9 mouse cellular contexts compared by ENCODE assay signal in the genomic region with DNA sequence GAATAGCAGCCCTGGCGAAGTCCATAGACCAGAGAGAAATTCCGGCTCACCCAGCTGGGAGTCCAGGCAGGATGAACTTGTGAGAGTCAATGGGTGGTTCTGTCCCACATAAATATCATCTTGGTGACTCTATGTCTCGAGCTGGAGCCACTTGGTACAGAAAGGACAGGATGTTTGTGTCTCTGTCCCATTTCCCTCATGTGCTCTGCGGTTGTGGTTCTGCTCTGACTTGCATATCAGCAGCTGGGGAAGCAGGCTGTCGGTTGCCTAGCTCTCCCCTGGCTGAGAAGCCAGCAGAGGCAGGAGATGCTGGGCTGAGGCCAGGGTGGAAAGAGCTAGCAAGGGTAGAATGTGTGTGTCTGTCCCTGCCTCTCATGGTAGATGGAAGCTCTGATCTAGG. TPM values are rescaled to one million over a fixed set of nuclear protein-coding genes. Genes with fewer than 3 reads are reported as not detected.
DNase-seq lines count a peak whose midpoint lies in the region; ATAC-seq and TF ChIP-seq lines count a peak whose summit lies in the region.
"Had no signal": no experiment of that assay in that cellular context is flagged by ENCODE, and none has a peak within 500 bp of the region (broad histone marks: within the 10 kb centered on the region; RNA-seq: fewer than 3 reads in every experiment).

A gene (minus strand): TSS at position 156 of the 400 bp plus-strand sequence.

- peak within 1 kb of the TSS; percentile 62 for H3K27ac ChIP-seq in layer of hippocampus, adult 2 months
- H3K27ac ChIP-seq in heart, embryonic 13.5 days (replicated peaks) = 0 out of 2 replicates have a peak within 1 kb of the TSS, but pooled peaks have one; percentile 5
- H3K27ac ChIP-seq: limb, embryonic 12.5 days had no signal

- H3K9me3 ChIP-seq in heart, embryonic 13.5 days = no peaks in the 10 kb centered on the region
- H3K9me3 ChIP-seq: limb, embryonic 12.5 days had no signal

- peaks cover 34% of the 10 kb centered on the region for H3K27me3 ChIP-seq in heart, embryonic 13.5 days (replicated peaks)

- TF ChIP-seq CTCF in layer of hippocampus, adult 2 months (conservative IDR thresholded peaks at IDR 0.05) = no peak

- WGBS in heart, embryonic 13.5 days = 44% methylated on average over 5 of the region's 5 CpGs

- H3K36me3 ChIP-seq in heart, embryonic 13.5 days = no peaks in the 10 kb centered on the region
- H3K36me3 ChIP-seq: limb, embryonic 12.5 days had no signal

- H3K4me3 ChIP-seq in layer of hippocampus, adult 2 months = no peak within 1 kb of the TSS
- no peak within 1 kb of the TSS for H3K4me3 ChIP-seq in heart, embryonic 13.5 days
- H3K4me3 ChIP-seq: limb, embryonic 12.5 days had no signal

- ATAC-seq in heart, embryonic 13.5 days (ENCODE audit: extremely low read depth, insufficient number of reproducible peaks, low FRiP score, low TSS enrichment) = no peak

- DNase-seq in layer of hippocampus, adult 2 months (ENCODE audit: low spot score in 2 of 2) = no peak
- no peak for DNase-seq in layer of hippocampus, postnatal 10 days (ENCODE audit: low spot score in 2 of 2)
- peak; percentile 79 for DNase-seq in lung, postnatal 25 days (ENCODE audit: low spot score)
- peak; percentile 79 to 82 for DNase-seq in thymus, postnatal 10 days (ENCODE audit: low spot score in 2 of 2)
- DNase-seq in adrenal gland, adult 2 months = no peak
- no peak for DNase-seq in urinary bladder, postnatal 10 days (ENCODE audit: low spot score)
- no peak for DNase-seq in cerebellum, postnatal 4 days (ENCODE audit: low spot score in 2 of 2)

- no peak within 1 kb of the TSS for H3K4me2 ChIP-seq in heart, embryonic 13.5 days
- H3K4me2 ChIP-seq: limb, embryonic 12.5 days had no signal

- H3K4me1 ChIP-seq in heart, embryonic 13.5 days = peaks cover 25% of the 10 kb centered on the region

- no peak within 1 kb of the TSS for H3K9ac ChIP-seq in heart, embryonic 13.5 days
- H3K9ac ChIP-seq: limb, embryonic 12.5 days had no signal

RNA-seq across cellular contexts. Expression of the gene that starts here (rescaled TPM):
- total RNA-seq in layer of hippocampus, adult 2 months (2021) = not detected
- not detected for total RNA-seq in layer of hippocampus, postnatal 10 days (2021)
- 0.11 TPM in 1 of 2 replicates, not detected in the other for polyA plus RNA-seq in heart, embryonic 13.5 days (2015; fragmentation: Nextera tagmentation; extraction: Ambion mirVana)
- total RNA-seq in adrenal gland, adult 2 months (2021) = not detected
- polyA plus RNA-seq in adrenal gland, adult 2 months (2012; rRNA removed) = 0.08 TPM in 1 of 2 replicates, not detected in the other
- polyA plus RNA-seq: limb, embryonic 12.5 days had no signal

Comparison
In these comparisons a context has a peak if more than half of its experiments do, and no peak if none do; other contexts are left out.
1. DNase-seq: peak in lung, postnatal 25 days (single experiment) and thymus, postnatal 10 days (2 of 2); none in layer of hippocampus, adult 2 months (0 of 2), layer of hippocampus, postnatal 10 days (0 of 2), adrenal gland, adult 2 months (single experiment), urinary bladder, postnatal 10 days (single experiment) and cerebellum, postnatal 4 days (0 of 2).